8 mouse cellular contexts compared by ENCODE assay signal in genomic region chr4:57956029-57956960, GRCm38 (mm10). TPM values are rescaled to one million over a fixed set of nuclear protein-coding genes. Genes with fewer than 3 reads are reported as not detected.
DNase-seq lines count a peak whose midpoint lies in the region; ATAC-seq lines count a peak whose summit lies in the region.

Txn1 (minus strand) TSS chr4:57956411.

- ATAC-seq in heart, embryonic 13.5 days (ENCODE audit: extremely low read depth, insufficient number of reproducible peaks, low FRiP score, low TSS enrichment), result peak; percentile 96
- ATAC-seq in liver, embryonic 12.5 days, result peak; percentile 95
- ATAC-seq in stomach, embryonic 15.5 days (ENCODE audit: insufficient read depth, low FRiP score, low read depth), result peak; percentile 97

- peak within 1 kb of the TSS; percentile 84 for H3K4me2 ChIP-seq in heart, embryonic 13.5 days
- H3K4me2 ChIP-seq in liver, embryonic 12.5 days, result peak within 1 kb of the TSS; percentile 87
- H3K4me2 ChIP-seq in stomach, embryonic 15.5 days, result peak within 1 kb of the TSS; percentile 75

- H3K4me1 ChIP-seq in brown adipose tissue, adult 24 weeks (ENCODE audit: control insufficient read depth, insufficient read depth, insufficient read length, low read length), result peaks cover 18% of the 10 kb centered on the region
- peaks cover 32% of the 10 kb centered on the region for H3K4me1 ChIP-seq in heart, embryonic 13.5 days
- H3K4me1 ChIP-seq in liver, embryonic 12.5 days, result peaks cover 53% of the 10 kb centered on the region
- peaks cover 19% of the 10 kb centered on the region for H3K4me1 ChIP-seq in stomach, embryonic 15.5 days

- no peaks in the 10 kb centered on the region for H3K27me3 ChIP-seq in heart, embryonic 13.5 days (replicated peaks)
- no peaks in the 10 kb centered on the region for H3K27me3 ChIP-seq in liver, embryonic 12.5 days (replicated peaks)
- H3K27me3 ChIP-seq in stomach, embryonic 15.5 days (replicated peaks), result no peaks in the 10 kb centered on the region

- WGBS in heart, embryonic 13.5 days, result under 1% methylated on average over 71 of the region's 71 CpGs
- under 1% methylated on average over 71 of the region's 71 CpGs for WGBS in liver, embryonic 12.5 days (ENCODE audit: insufficient replicate concordance)
- WGBS in stomach, embryonic 15.5 days, result under 1% methylated on average over 71 of the region's 71 CpGs

- H3K9me3 ChIP-seq in heart, embryonic 13.5 days, result no peaks in the 10 kb centered on the region; the same call in 1 of the 2 replicates
- H3K9me3 ChIP-seq in liver, embryonic 12.5 days (replicated peaks), result peaks cover 1% of the 10 kb centered on the region; the same call in 1 of the 2 replicates
- no peaks in the 10 kb centered on the region for H3K9me3 ChIP-seq in stomach, embryonic 15.5 days

- peak; percentile 97 for DNase-seq in CD4-positive, CD25-positive, alpha-beta regulatory T cell, adult 2 months (ENCODE audit: low read depth, low spot score)
- peak; percentile 92 for DNase-seq in fat pad, adult 2 months (ENCODE audit: extremely low read depth, low read depth, low spot score)
- DNase-seq in kidney, postnatal 10 days, result peak; percentile 99
- peak; percentile 92 to 94 for DNase-seq in natural killer cell, adult 2 months (ENCODE audit: low spot score in 2 of 2)

- H3K36me3 ChIP-seq in heart, embryonic 13.5 days, result peaks cover 14% of the 10 kb centered on the region
- H3K36me3 ChIP-seq in liver, embryonic 12.5 days, result peaks cover 28% of the 10 kb centered on the region
- peaks cover 7% of the 10 kb centered on the region for H3K36me3 ChIP-seq in stomach, embryonic 15.5 days

- peak within 1 kb of the TSS; percentile 94 for H3K9ac ChIP-seq in heart, embryonic 13.5 days
- H3K9ac ChIP-seq in liver, embryonic 12.5 days, result peak within 1 kb of the TSS; percentile 85
- peak within 1 kb of the TSS; percentile 71 for H3K9ac ChIP-seq in stomach, embryonic 15.5 days

- H3K4me3 ChIP-seq in brown adipose tissue, adult 24 weeks (ENCODE audit: insufficient read depth, low read depth, low read length), result peak within 1 kb of the TSS; percentile 76
- peak within 1 kb of the TSS; percentile 92 for H3K4me3 ChIP-seq in heart, embryonic 13.5 days
- peak within 1 kb of the TSS; percentile 79 for H3K4me3 ChIP-seq in liver, embryonic 12.5 days
- H3K4me3 ChIP-seq in stomach, embryonic 15.5 days (replicated peaks), result peak within 1 kb of the TSS; percentile 78

- peak within 1 kb of the TSS; percentile 98 for H3K27ac ChIP-seq in brown adipose tissue, adult 24 weeks (replicated peaks; ENCODE audit: low read depth, low read length)
- H3K27ac ChIP-seq in heart, embryonic 13.5 days (replicated peaks), result peak within 1 kb of the TSS; percentile 99
- H3K27ac ChIP-seq in liver, embryonic 12.5 days, result peak within 1 kb of the TSS; percentile 98
- H3K27ac ChIP-seq in stomach, embryonic 15.5 days, result peak within 1 kb of the TSS; percentile 99

RNA-seq across cellular contexts. Expression of gene Txn1, which starts in this region (rescaled TPM):
- 176 and 213 TPM in 2 replicates for polyA plus RNA-seq in brown adipose tissue, adult 24 weeks (2012; ENCODE audit: insufficient read depth, insufficient read length, missing spikeins)
- polyA plus RNA-seq in heart, embryonic 13.5 days (2015; fragmentation: Nextera tagmentation; extraction: Ambion mirVana), result 292 and 318 TPM in 2 replicates
- 278 and 288 TPM in 2 replicates for polyA plus RNA-seq in liver, embryonic 12.5 days (2016; fragmentation: Nextera tagmentation; extraction: Ambion mirVana)
- 476 and 493 TPM in 2 replicates for polyA plus RNA-seq in stomach, embryonic 15.5 days (2015; fragmentation: Nextera tagmentation; extraction: Ambion mirVana)

Comparison
In these comparisons a context has a peak if more than half of its experiments do, and no peak if none do; other contexts are left out.
1. Peak in every context shown above with its lines: DNase-seq, ATAC-seq, H3K4me3 ChIP-seq and H3K27ac ChIP-seq.